Mouse (Mus musculus) heart, embryonic 14.5 days (tissue): ENCODE measurements around the gene Myh7. TPM values are rescaled to one million over a fixed set of nuclear protein-coding genes. Genes with fewer than 3 reads are reported as not detected.
A peak's percentile ranks its signal among the peaks of the same experiment; 100 is the strongest.
"Not testable (repeated sequence)": the region's sequence is repeated elsewhere in the genome, so short reads cannot be mapped to it uniquely, and the experiment has no call there.

Experiments
- ATAC-seq: fragments of 200-750 bp; cut with Nextera tagmentation; 2 replicates; pipeline ENCODE4 v1.8.0; 2017; ENCODE audit warnings: low read depth, moderate TSS enrichment; ENCODE audit not compliant: insufficient number of reproducible peaks, insufficient read depth, low FRiP score
- H3K27ac ChIP-seq, 2 experiments: fragments of 200-500 bp in 1 of 2; fragments of 300-500 bp in 1 of 2; sonication (generic) in 1 of 2; replicated peaks in 1 of 2; 2 replicates each; pipeline ENCODE4 v1.5.1; 2012 to 2014; ENCODE audit warnings: low read depth in 2 of 2, low read length in 2 of 2, control low read depth in 1 of 2, mild to moderate bottlenecking in 1 of 2, mixed read lengths in 1 of 2; ENCODE audit not compliant: control insufficient read depth in 1 of 2, insufficient read depth in 1 of 2
- H3K27me3 ChIP-seq: fragments of 300-500 bp; sonication (generic); 2 replicates; pipeline ENCODE4 v1.6.1; 2014; ENCODE audit warnings: mild to moderate bottlenecking, low read length, control low read depth; ENCODE audit not compliant: control insufficient read depth, insufficient read depth
- H3K36me3 ChIP-seq: fragments of 300-500 bp; sonication (generic); 2 replicates; pipeline ENCODE4 v1.6.1; 2014; ENCODE audit warnings: mild to moderate bottlenecking, control low read depth, low read length, mixed read lengths; ENCODE audit not compliant: control insufficient read depth, insufficient read depth
- H3K4me1 ChIP-seq, 2 experiments: fragments of 200-500 bp in 1 of 2; fragments of 300-500 bp in 1 of 2; sonication (generic) in 1 of 2; 2 replicates each; pipeline ENCODE4 v1.6.1; 2012 to 2014; ENCODE audit warnings: low read length in 2 of 2, control low read depth in 1 of 2, mixed read lengths in 1 of 2; ENCODE audit not compliant: control insufficient read depth in 2 of 2, insufficient read depth in 2 of 2
- H3K4me2 ChIP-seq: fragments of 300-500 bp; sonication (generic); 2 replicates; pipeline ENCODE4 v1.6.1; 2014; ENCODE audit warnings: mild to moderate bottlenecking, low read length
- H3K4me3 ChIP-seq, 2 experiments: fragments of 200-500 bp in 1 of 2; fragments of 300-500 bp in 1 of 2; sonication (generic) in 1 of 2; 2 replicates each; pipeline ENCODE4 v1.5.1; 2012 to 2014; ENCODE audit warnings: low read length in 2 of 2, mild to moderate bottlenecking in 2 of 2, control low read depth in 1 of 2, low read depth in 1 of 2, moderate library complexity in 1 of 2; ENCODE audit not compliant: control insufficient read depth in 1 of 2, insufficient read depth in 1 of 2
- H3K9ac ChIP-seq: fragments of 300-500 bp; sonication (generic); 2 replicates; pipeline ENCODE4 v1.6.1; 2014; ENCODE audit warnings: mild to moderate bottlenecking, low read length
- H3K9me3 ChIP-seq: fragments of 300-500 bp; sonication (generic); 2 replicates; pipeline ENCODE4 v1.6.1; 2016; ENCODE audit warnings: low read length, control low read depth; ENCODE audit not compliant: control insufficient read depth
- WGBS: fragments of 180-500 bp; shearing (Covaris S2); extraction: QIAGEN DNeasy Blood & Tissue Kit; methylation state at CpG from one replicate; pipeline ENCODE4 v1.1.7; 2014; 5-methylcytosine and 5-hydroxymethylcytosine counted together
- polyA plus RNA-seq: library from polyadenylated mRNA; unstranded; fragments of >200 nt; fragmentation: Nextera tagmentation; extraction: Ambion mirVana; gene quantifications from 2 replicates; pipeline ENCODE4 v1.2.1, GENCODE M21; 2014

Myh7 gene
- polyA plus RNA-seq, 1 experiment from 2014 or later, result 5,319 TPM

- peaks cover 98% of the 10 kb centered on the region for H3K36me3 ChIP-seq
- no peak overlapping the region for H3K4me2 ChIP-seq
- no peak overlapping the region for H3K9ac ChIP-seq
- H3K4me3 ChIP-seq, result no peak overlapping the region
- 66% methylated on average over 3 of the region's 3 CpGs for whole genome bisulfite sequencing
- no peak for ATAC-seq
- H3K27me3 ChIP-seq, result no peaks in the 10 kb centered on the region
- H3K27ac ChIP-seq, result 0 out of 4 replicates have a peak overlapping the region, but pooled peaks of 1 of the 2 experiments have one; percentile 28
- peaks cover 4 to 10% of the 10 kb centered on the region in 2 experiments; a peak in 2 of 4 replicates for H3K4me1 ChIP-seq
- no peaks in the 10 kb centered on the region for H3K9me3 ChIP-seq
These were observed 40.0 kb downstream of the Myh7 start for GRCm38 (mm10) chr14:54954474-54954873.

GRCm38 (mm10) chr14:54953664-54954206 is 40.7 kb downstream of the Myh7 start:
- WGBS, result 82% methylated on average over 8 of the region's 8 CpGs
- no peak for ATAC-seq
- no peak overlapping the region for H3K9ac ChIP-seq

DNA sequence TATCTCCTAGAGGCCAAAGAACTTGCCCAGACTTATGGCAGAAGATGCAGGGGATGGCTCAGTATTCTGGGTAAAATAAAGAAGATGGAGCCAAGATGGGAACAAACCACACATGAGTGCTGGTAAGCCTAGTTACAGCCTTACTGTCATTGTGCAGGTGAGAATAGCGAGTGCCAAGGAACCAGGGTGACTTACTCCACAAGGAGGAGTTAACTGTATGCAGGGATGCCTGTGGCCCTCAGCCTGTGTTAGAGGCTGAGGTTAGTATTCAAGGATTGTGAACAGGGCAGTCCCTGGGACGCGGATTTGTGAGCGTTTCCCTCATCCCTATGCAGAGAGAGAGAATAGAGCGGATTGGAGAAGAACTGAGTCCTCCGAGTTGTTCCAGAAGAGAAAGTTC is 42.8 kb downstream of the Myh7 start:
- Histone ChIP-seq H3K4me1 (peaks cover 2 to 3% of the 10 kb centered on the region in 2 experiments; a peak in 1 of 4 replicates), H3K4me2 (no peak overlapping the region), H3K27me3 (no peaks in the 10 kb centered on the region), H3K4me3 (no peak overlapping the region), H3K27ac (no peak overlapping the region), H3K36me3 (peaks cover 99% of the 10 kb centered on the region), H3K9me3 (no peaks in the 10 kb centered on the region), H3K9ac (no peak overlapping the region)
- ATAC-seq, result no peak
- 75% methylated on average over 6 of the region's 6 CpGs for WGBS

More at GRCm38 (mm10) chr14:54953664-54954206, 40.7 kb downstream of the Myh7 start:
- Histone ChIP-seq H3K4me2 (no peak overlapping the region), H3K27me3 (no peaks in the 10 kb centered on the region), H3K27ac (no peak overlapping the region), H3K9me3 (no peaks in the 10 kb centered on the region), H3K4me1 (peaks cover 5 to 10% of the 10 kb centered on the region in 2 experiments; a peak in 2 of 4 replicates), H3K36me3 (peaks cover 98% of the 10 kb centered on the region), H3K4me3 (no peak overlapping the region)

DNA sequence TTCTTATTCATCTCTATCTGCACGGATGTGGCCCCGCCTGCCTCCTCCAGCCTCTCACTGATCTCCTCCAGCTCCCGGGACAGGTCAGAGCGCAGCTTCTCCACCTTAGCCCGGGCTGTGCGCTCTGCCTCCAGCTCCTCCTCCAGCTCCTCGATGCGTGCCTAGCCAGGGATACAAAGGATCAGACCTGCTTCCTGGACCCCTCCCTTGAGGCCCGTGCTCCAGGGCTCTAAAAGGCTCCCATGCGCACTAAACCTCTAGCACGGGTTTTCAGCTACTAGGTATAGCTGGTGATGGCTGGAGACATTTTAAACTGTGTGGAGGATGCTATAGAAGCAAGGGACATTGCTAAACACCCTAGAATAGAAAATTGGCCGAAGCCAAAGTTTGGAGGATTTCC is 43.9 kb downstream of the Myh7 start:
- Histone ChIP-seq H3K36me3 (peaks cover 100% of the 10 kb centered on the region), H3K4me3 (no peak overlapping the region), H3K9me3 (no peaks in the 10 kb centered on the region), H3K4me1 (peaks cover 2 to 3% of the 10 kb centered on the region in 2 experiments; a peak in 1 of 4 replicates), H3K9ac (no peak overlapping the region), H3K27ac (no peak overlapping the region), H3K4me2 (no peak overlapping the region), H3K27me3 (no peaks in the 10 kb centered on the region)
- no peak for ATAC-seq
- WGBS, result 48% methylated on average over 12 of the region's 12 CpGs

DNA sequence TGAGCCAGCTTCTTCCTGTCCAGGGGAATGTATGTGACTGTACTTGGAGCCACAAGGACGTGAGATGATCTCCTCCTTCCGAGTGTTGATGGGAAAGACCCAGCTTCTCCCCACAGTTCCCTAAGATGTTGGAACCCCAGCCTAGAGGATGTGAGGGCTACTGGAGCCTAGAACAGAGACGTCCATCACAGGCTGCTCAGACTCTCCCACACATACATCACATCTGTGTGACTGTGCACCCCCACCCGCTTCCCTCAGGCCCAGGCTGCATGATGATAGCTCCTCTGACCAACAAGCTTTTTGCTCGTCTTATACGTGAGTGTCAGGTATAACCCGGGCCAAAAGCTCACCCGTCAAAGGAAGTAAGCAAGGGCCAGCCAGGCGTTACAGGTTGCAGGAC is 45.6 kb downstream of the Myh7 start:
- no peak for ATAC-seq
- H3K4me3 ChIP-seq, result no peak overlapping the region
- peaks cover 100% of the 10 kb centered on the region for H3K36me3 ChIP-seq
- H3K4me1 ChIP-seq, result peaks cover 2 to 3% of the 10 kb centered on the region in 2 experiments; a peak in 1 of 4 replicates
- 66% methylated on average over 9 of the region's 9 CpGs for WGBS
- H3K9me3 ChIP-seq, result no peaks in the 10 kb centered on the region
- H3K9ac ChIP-seq, result no peak overlapping the region
- H3K4me2 ChIP-seq, result no peak overlapping the region
- H3K27me3 ChIP-seq, result no peaks in the 10 kb centered on the region
- no peak overlapping the region for H3K27ac ChIP-seq

- H3K9ac ChIP-seq, H3K4me1 ChIP-seq, H3K27ac ChIP-seq, H3K27me3 ChIP-seq, H3K4me3 ChIP-seq, H3K4me2 ChIP-seq, H3K9me3 ChIP-seq, ATAC-seq: not testable (repeated sequence)
- 85% methylated on average over 11 of the region's 11 CpGs for WGBS
- H3K36me3 ChIP-seq, result peaks cover 100% of the 10 kb centered on the region
These were observed 47.4 kb downstream of the Myh7 start for GRCm38 (mm10) chr14:54947008-54947407.

- no peak for ATAC-seq
- H3K4me1 ChIP-seq, result peaks cover 2 to 3% of the 10 kb centered on the region in 2 experiments; a peak in 1 of 4 replicates
- H3K9ac ChIP-seq, result no peak overlapping the region
- WGBS, result 34% methylated on average over 19 of the region's 19 CpGs
- no peaks in the 10 kb centered on the region for H3K27me3 ChIP-seq
- no peak overlapping the region for H3K4me2 ChIP-seq
- no peak overlapping the region for H3K4me3 ChIP-seq
- 0 out of 4 replicates have a peak overlapping the region, but pooled peaks of 1 of the 2 experiments have one; percentile 14 for H3K27ac ChIP-seq
- no peaks in the 10 kb centered on the region for H3K9me3 ChIP-seq
- peaks cover 100% of the 10 kb centered on the region for H3K36me3 ChIP-seq
These were observed 48.3 kb downstream of the Myh7 start for GRCm38 (mm10) chr14:54945975-54946704.
